Mouse (Mus musculus) kidney, postnatal 10 days (tissue): ENCODE measurements around the gene Oaz1.
A peak's percentile ranks its signal among the peaks of the same experiment; 100 is the strongest.
"Not testable (repeated sequence)": the region's sequence is repeated elsewhere in the genome, so short reads cannot be mapped to it uniquely, and the experiment has no call there.

Source experiments
- DNase-seq: peaks from one replicate; pipeline ENCODE4 v3.0.0; 2021; ENCODE audit warnings: mixed read lengths

Gene Oaz1

GRCm38 (mm10) chr10:80802996-80803395 is 23.5 kb upstream of the Oaz1 start:
- DNase-seq = no peak

- DNase-seq = no peak
Observed at GRCm38 (mm10) chr10:80804340-80804739, 22.1 kb upstream of the Oaz1 start.

GRCm38 (mm10) chr10:80804916-80805315 is 21.5 kb upstream of the Oaz1 start, which contains the start of gene Amh:
Gene Amh, plus strand, starts transcription at chr10:80805243.
- DNase-seq = no peak

GRCm38 (mm10) chr10:80805322-80805721 is 21.1 kb upstream of the Oaz1 start:
- DNase-seq = no peak

GRCm38 (mm10) chr10:80805925-80806324 is 20.5 kb upstream of the Oaz1 start:
- peak; percentile 88 for DNase-seq

- DNase-seq = no peak
Observed at GRCm38 (mm10) chr10:80806341-80807056, 20.0 kb upstream of the Oaz1 start.

- DNase-seq = peak; percentile 82
Observed at GRCm38 (mm10) chr10:80807057-80807627, 19.3 kb upstream of the Oaz1 start.

- DNase-seq = no peak
Observed at GRCm38 (mm10) chr10:80808099-80808984, 18.1 kb upstream of the Oaz1 start.

- DNase-seq = peak; percentile 33
Observed at GRCm38 (mm10) chr10:80808985-80809632, 17.3 kb upstream of the Oaz1 start.

GRCm38 (mm10) chr10:80810084-80810483 is 16.4 kb upstream of the Oaz1 start:
- DNase-seq = peak; percentile 20

- DNase-seq = no peak
Observed at GRCm38 (mm10) chr10:80812391-80813041, 13.9 kb upstream of the Oaz1 start.

GRCm38 (mm10) chr10:80813366-80813765 is 13.1 kb upstream of the Oaz1 start, which contains the start of gene Jsrp1:
Gene Jsrp1, minus strand, starts transcription at chr10:80813498.
- DNase-seq = no peak

- DNase-seq = no peak
Observed at GRCm38 (mm10) chr10:80814800-80815199, 11.7 kb upstream of the Oaz1 start.

- not testable (repeated sequence) for DNase-seq
Observed at GRCm38 (mm10) chr10:80816303-80816702, 10.2 kb upstream of the Oaz1 start.

- no peak for DNase-seq
Observed at GRCm38 (mm10) chr10:80817164-80817563, 9.3 kb upstream of the Oaz1 start.

- not testable (repeated sequence) for DNase-seq
Observed at GRCm38 (mm10) chr10:80817955-80818354, 8.5 kb upstream of the Oaz1 start.

GRCm38 (mm10) chr10:80818599-80819281 is 7.7 kb upstream of the Oaz1 start:
- DNase-seq = no peak

- peak; percentile 62 for DNase-seq
Observed at GRCm38 (mm10) chr10:80819406-80819805, 7.0 kb upstream of the Oaz1 start.

- DNase-seq = peak; percentile 51
Observed at GRCm38 (mm10) chr10:80821991-80822390, 4.5 kb upstream of the Oaz1 start.

- DNase-seq = no peak
Observed at GRCm38 (mm10) chr10:80822528-80822927, 3.9 kb upstream of the Oaz1 start.

- DNase-seq = no peak
Observed at GRCm38 (mm10) chr10:80823316-80823715, 3.1 kb upstream of the Oaz1 start.
